Mouse (Mus musculus): Measurements from ENCODE around the gene Mrpl32. TPM values are rescaled to one million over a fixed set of nuclear protein-coding genes. Genes with fewer than 3 reads are reported as not detected.

Mrpl32 gene
- polyA plus RNA-seq (2014; fragmentation: Nextera tagmentation; extraction: Ambion mirVana): 114 and 122 TPM in 2 replicates

GRCm38 (mm10) chr13:14612926-14613529 is at the start of gene Mrpl32, which contains the start of gene Psma2:
Gene Mrpl32, minus strand, starts transcription at chr13:14613165.
Gene Psma2, plus strand, starts transcription at chr13:14613240.
- peak; percentile 99 for ATAC-seq (ENCODE audit: low FRiP score)
- H3K36me3 ChIP-seq (replicated peaks; ENCODE audit: control insufficient read depth, insufficient read depth): peaks cover 35% of the 10 kb centered on the region
- H3K27ac ChIP-seq: peak within 1 kb of the TSS; percentile 66
- DNase-seq (ENCODE audit: low spot score): peak; percentile 100
- no peaks in the 10 kb centered on the region for H3K9me3 ChIP-seq (ENCODE audit: control insufficient read depth, low read length)
- H3K4me2 ChIP-seq (replicated peaks): peak within 1 kb of the TSS; percentile 82
- H3K4me3 ChIP-seq (replicated peaks; ENCODE audit: low read length): peak within 1 kb of the TSS; percentile 82
- WGBS: under 1% methylated on average over 42 of the region's 42 CpGs
- peak within 1 kb of the TSS; percentile 94 for H3K9ac ChIP-seq
- H3K27me3 ChIP-seq (ENCODE audit: control insufficient read depth, insufficient read depth, low read length): no peaks in the 10 kb centered on the region
- H3K4me1 ChIP-seq (replicated peaks; ENCODE audit: control insufficient read depth, insufficient read depth, low read length): peaks cover 14% of the 10 kb centered on the region; the same call in 1 of the 2 replicates

GRCm38 (mm10) chr13:14649301-14649700 is 36.3 kb upstream of the Mrpl32 start:
- ATAC-seq (ENCODE audit: low FRiP score): peak; percentile 77; the same call in 1 of the 2 replicates
- Histone ChIP-seq H3K36me3 (replicated peaks; ENCODE audit: control insufficient read depth, insufficient read depth) (no peaks in the 10 kb centered on the region), H3K4me3 (replicated peaks; ENCODE audit: low read length) (no peak overlapping the region), H3K27ac (no peak overlapping the region), H3K4me1 (replicated peaks; ENCODE audit: control insufficient read depth, insufficient read depth, low read length) (no peaks in the 10 kb centered on the region), H3K9ac (no peak overlapping the region), H3K4me2 (replicated peaks) (no peak overlapping the region), H3K27me3 (ENCODE audit: control insufficient read depth, insufficient read depth, low read length) (no peaks in the 10 kb centered on the region), H3K9me3 (ENCODE audit: control insufficient read depth, low read length) (peaks cover 4% of the 10 kb centered on the region; the same call in 1 of the 2 replicates)
- WGBS: 40% methylated on average over 1 of the region's 1 CpGs
- DNase-seq (ENCODE audit: low spot score): peak; percentile 77

- Histone ChIP-seq H3K9ac (no peak overlapping the region), H3K4me2 (replicated peaks) (no peak overlapping the region), H3K9me3 (ENCODE audit: control insufficient read depth, low read length) (no peaks in the 10 kb centered on the region), H3K27me3 (ENCODE audit: control insufficient read depth, insufficient read depth, low read length) (no peaks in the 10 kb centered on the region), H3K27ac (no peak overlapping the region), H3K36me3 (replicated peaks; ENCODE audit: control insufficient read depth, insufficient read depth) (peaks cover 49% of the 10 kb centered on the region), H3K4me1 (replicated peaks; ENCODE audit: control insufficient read depth, insufficient read depth, low read length) (no peaks in the 10 kb centered on the region), H3K4me3 (replicated peaks; ENCODE audit: low read length) (no peak overlapping the region)
- 66% methylated on average over 1 of the region's 1 CpGs for WGBS
- DNase-seq (ENCODE audit: low spot score) (no peak), ATAC-seq (ENCODE audit: low FRiP score) (no peak)
These were observed 27.0 kb upstream of the Mrpl32 start for GRCm38 (mm10) chr13:14639998-14640397.

- peaks cover 28% of the 10 kb centered on the region for H3K36me3 ChIP-seq (replicated peaks; ENCODE audit: control insufficient read depth, insufficient read depth)
- WGBS: 3% methylated on average over 29 of the region's 29 CpGs
- ATAC-seq (ENCODE audit: low FRiP score): peak; percentile 96
- H3K4me2 ChIP-seq (replicated peaks): peak within 1 kb of the TSS; percentile 75
- no peaks in the 10 kb centered on the region for H3K9me3 ChIP-seq (ENCODE audit: control insufficient read depth, low read length)
- peaks cover 15% of the 10 kb centered on the region for H3K4me1 ChIP-seq (replicated peaks; ENCODE audit: control insufficient read depth, insufficient read depth, low read length)
- peak within 1 kb of the TSS; percentile 50 for H3K4me3 ChIP-seq (replicated peaks; ENCODE audit: low read length)
- peak within 1 kb of the TSS; percentile 76 for H3K27ac ChIP-seq
- H3K27me3 ChIP-seq (ENCODE audit: control insufficient read depth, insufficient read depth, low read length): no peaks in the 10 kb centered on the region
- H3K9ac ChIP-seq: peak within 1 kb of the TSS; percentile 89
- peak; percentile 90 for DNase-seq (ENCODE audit: low spot score)
These were observed 17.0 kb upstream of the Mrpl32 start, which contains the start of gene AW209491 for GRCm38 (mm10) chr13:14629726-14630641. Gene AW209491, plus strand, starts transcription at chr13:14630154.

- H3K4me3 ChIP-seq (replicated peaks; ENCODE audit: low read length): no peak overlapping the region
- no peak overlapping the region for H3K4me2 ChIP-seq (replicated peaks)
- H3K36me3 ChIP-seq (replicated peaks; ENCODE audit: control insufficient read depth, insufficient read depth): peaks cover 60% of the 10 kb centered on the region
- H3K27ac ChIP-seq: no peak overlapping the region
- no peaks in the 10 kb centered on the region for H3K27me3 ChIP-seq (ENCODE audit: control insufficient read depth, insufficient read depth, low read length)
- no peak overlapping the region for H3K9ac ChIP-seq
- WGBS: 49% methylated on average over 2 of the region's 2 CpGs
- ATAC-seq (ENCODE audit: low FRiP score): peak; percentile 27; the same call in 1 of the 2 replicates
- peaks cover 5% of the 10 kb centered on the region; the same call in 1 of the 2 replicates for H3K4me1 ChIP-seq (replicated peaks; ENCODE audit: control insufficient read depth, insufficient read depth, low read length)
- no peaks in the 10 kb centered on the region for H3K9me3 ChIP-seq (ENCODE audit: control insufficient read depth, low read length)
- DNase-seq (ENCODE audit: low spot score): peak; percentile 85
These were observed 5.8 kb upstream of the Mrpl32 start for GRCm38 (mm10) chr13:14618724-14619123.

GRCm38 (mm10) chr13:14613553-14613952 is 588 bp upstream of the Mrpl32 start:
- H3K27ac ChIP-seq: 0 out of 2 replicates have a peak overlapping the region, but pooled peaks have one; percentile 14
- WGBS: 2% methylated on average over 9 of the region's 9 CpGs
- peak overlapping the region; percentile 94 for H3K9ac ChIP-seq
- H3K4me1 ChIP-seq (replicated peaks; ENCODE audit: control insufficient read depth, insufficient read depth, low read length): peaks cover 14% of the 10 kb centered on the region; the same call in 1 of the 2 replicates
- DNase-seq (ENCODE audit: low spot score) (no peak), ATAC-seq (ENCODE audit: low FRiP score) (no peak)
- H3K4me3 ChIP-seq (replicated peaks; ENCODE audit: low read length): peak overlapping the region; percentile 82
- peak overlapping the region; percentile 82 for H3K4me2 ChIP-seq (replicated peaks)
- H3K36me3 ChIP-seq (replicated peaks; ENCODE audit: control insufficient read depth, insufficient read depth): peaks cover 37% of the 10 kb centered on the region
- no peaks in the 10 kb centered on the region for H3K9me3 ChIP-seq (ENCODE audit: control insufficient read depth, low read length)
- H3K27me3 ChIP-seq (ENCODE audit: control insufficient read depth, insufficient read depth, low read length): no peaks in the 10 kb centered on the region

- DNase-seq (ENCODE audit: low spot score): no peak
- Histone ChIP-seq H3K27me3 (ENCODE audit: control insufficient read depth, insufficient read depth, low read length) (no peaks in the 10 kb centered on the region), H3K9me3 (ENCODE audit: control insufficient read depth, low read length) (no peaks in the 10 kb centered on the region), H3K9ac (peak overlapping the region; percentile 77), H3K36me3 (replicated peaks; ENCODE audit: control insufficient read depth, insufficient read depth) (peaks cover 31% of the 10 kb centered on the region), H3K4me3 (replicated peaks; ENCODE audit: low read length) (peak overlapping the region; percentile 82), H3K27ac (peak overlapping the region; percentile 66), H3K4me1 (replicated peaks; ENCODE audit: control insufficient read depth, insufficient read depth, low read length) (peaks cover 14% of the 10 kb centered on the region; the same call in 1 of the 2 replicates), H3K4me2 (replicated peaks) (peak overlapping the region; percentile 59)
- 8% methylated on average over 10 of the region's 10 CpGs for whole genome bisulfite sequencing
- peak; percentile 67 for ATAC-seq (ENCODE audit: low FRiP score)
These were observed 502 bp downstream of the Mrpl32 start for GRCm38 (mm10) chr13:14612463-14612862.

DNA sequence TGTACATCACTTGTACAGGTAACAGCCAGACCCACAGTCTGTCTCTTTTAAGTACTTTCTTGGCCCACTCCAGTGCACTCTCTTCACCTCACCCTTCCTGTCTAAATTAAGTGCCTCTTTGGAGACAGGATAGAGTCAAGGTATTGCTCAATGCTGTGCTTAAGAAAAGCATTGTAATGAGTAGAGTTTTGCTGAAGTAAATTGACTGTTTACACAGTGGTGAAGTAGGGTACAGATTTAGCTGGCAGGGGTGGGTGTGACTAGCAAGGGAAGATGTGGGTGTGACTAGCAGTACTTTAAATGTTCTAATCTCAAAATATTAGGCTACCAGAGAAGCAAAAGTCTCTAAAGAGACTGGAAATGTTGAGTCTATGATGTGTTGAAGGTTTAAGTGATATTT is 5.3 kb downstream of the Mrpl32 start:
- no peak overlapping the region for H3K27ac ChIP-seq
- no peak for ATAC-seq (ENCODE audit: low FRiP score)
- peaks cover 21% of the 10 kb centered on the region for H3K36me3 ChIP-seq (replicated peaks; ENCODE audit: control insufficient read depth, insufficient read depth)
- H3K4me3 ChIP-seq (replicated peaks; ENCODE audit: low read length): no peak overlapping the region
- H3K4me2 ChIP-seq (replicated peaks): no peak overlapping the region
- DNase-seq (ENCODE audit: low spot score): no peak
- no peaks in the 10 kb centered on the region for H3K9me3 ChIP-seq (ENCODE audit: control insufficient read depth, low read length)
- H3K4me1 ChIP-seq (replicated peaks; ENCODE audit: control insufficient read depth, insufficient read depth, low read length): peaks cover 9% of the 10 kb centered on the region; the same call in 1 of the 2 replicates
- H3K27me3 ChIP-seq (ENCODE audit: control insufficient read depth, insufficient read depth, low read length): no peaks in the 10 kb centered on the region
- no peak overlapping the region for H3K9ac ChIP-seq

DNA sequence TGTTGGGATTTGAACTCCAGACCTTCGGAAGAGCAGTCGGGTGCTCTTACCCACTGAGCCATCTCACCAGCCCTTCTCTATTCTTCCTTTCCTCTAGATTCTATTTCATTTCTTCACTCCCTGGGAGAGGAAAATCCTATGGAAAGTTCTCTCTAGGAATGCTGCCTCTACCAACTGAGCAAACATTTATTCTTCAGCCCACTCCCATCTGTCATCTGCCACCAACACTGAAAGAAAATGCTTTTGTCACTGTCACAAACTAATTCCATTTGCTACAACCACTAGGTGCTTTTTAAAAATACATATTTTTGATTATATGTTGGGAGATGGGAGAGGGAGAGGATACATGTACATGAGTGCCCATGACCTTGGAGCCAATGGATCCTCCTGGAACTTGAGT is 10.2 kb downstream of the Mrpl32 start:
- 90% methylated on average over 2 of the region's 2 CpGs for WGBS
- Histone ChIP-seq H3K9ac (no peak overlapping the region), H3K4me2 (replicated peaks) (no peak overlapping the region), H3K36me3 (replicated peaks; ENCODE audit: control insufficient read depth, insufficient read depth) (no peaks in the 10 kb centered on the region), H3K27ac (no peak overlapping the region), H3K27me3 (ENCODE audit: control insufficient read depth, insufficient read depth, low read length) (no peaks in the 10 kb centered on the region), H3K4me1 (replicated peaks; ENCODE audit: control insufficient read depth, insufficient read depth, low read length) (no peaks in the 10 kb centered on the region), H3K4me3 (replicated peaks; ENCODE audit: low read length) (no peak overlapping the region), H3K9me3 (ENCODE audit: control insufficient read depth, low read length) (no peaks in the 10 kb centered on the region)
- DNase-seq (ENCODE audit: low spot score): no peak
- no peak for ATAC-seq (ENCODE audit: low FRiP score)
